Mouse (Mus musculus): ENCODE measurements at regions not wholly inside any gene's neighbourhood (a gene's known extent, or its start where the extent isn't known, plus 50 kb on each side); places are given as distances from the start of the nearest gene placed in this dataset.
A peak's percentile ranks its signal among the peaks of the same experiment; 100 is the strongest.
"Not testable (repeated sequence)": the region's sequence is repeated elsewhere in the genome, so short reads cannot be mapped to it uniquely, and the experiment has no call there.

GRCm38 (mm10) chrX:50675356-50675755 is 165.5 kb upstream of the Stk26 start:
- DNase-seq (ENCODE audit: low spot score in 2 of 2) = no peak

DNA sequence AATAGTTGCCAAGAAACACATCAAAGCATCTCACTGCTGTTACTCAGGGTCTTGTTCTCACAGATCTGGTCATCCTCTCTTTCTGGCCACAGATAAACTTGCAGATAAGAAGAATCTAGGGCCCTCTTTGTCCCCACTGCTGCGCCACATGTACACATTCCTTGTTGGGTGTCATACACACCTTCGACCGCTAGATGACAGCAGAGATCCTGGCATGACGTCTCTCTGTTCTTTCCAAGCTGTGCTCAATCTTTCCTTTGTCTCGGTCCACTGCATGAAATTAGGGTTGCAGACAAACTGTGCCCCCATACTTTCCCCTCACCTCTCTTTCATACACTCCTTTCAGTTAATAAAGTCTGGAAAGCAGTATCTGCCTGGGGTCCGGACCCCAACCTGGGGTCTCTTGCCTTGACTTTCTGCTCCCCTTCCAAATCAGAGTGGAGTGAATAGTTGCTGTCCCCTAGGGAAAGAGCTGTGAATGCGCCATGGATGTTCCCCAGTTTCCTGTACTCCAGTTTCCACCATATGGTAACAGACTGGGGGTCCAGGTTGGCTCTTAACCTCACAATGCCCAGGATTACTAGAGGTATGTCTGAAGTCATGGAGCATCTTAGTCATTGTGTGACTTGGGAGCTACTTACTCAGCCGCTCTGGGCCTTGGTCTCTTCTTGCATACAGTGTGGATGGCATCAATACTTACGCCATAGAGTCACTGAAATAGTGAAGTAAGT is 182.8 kb upstream of the Stk26 start:
- DNase-seq (ENCODE audit: low spot score in 2 of 2) = peak; percentile 57 to 61

GRCm38 (mm10) chrX:50657180-50657834 is 183.5 kb upstream of the Stk26 start:
- no peak for DNase-seq (ENCODE audit: low spot score in 2 of 2)

DNA sequence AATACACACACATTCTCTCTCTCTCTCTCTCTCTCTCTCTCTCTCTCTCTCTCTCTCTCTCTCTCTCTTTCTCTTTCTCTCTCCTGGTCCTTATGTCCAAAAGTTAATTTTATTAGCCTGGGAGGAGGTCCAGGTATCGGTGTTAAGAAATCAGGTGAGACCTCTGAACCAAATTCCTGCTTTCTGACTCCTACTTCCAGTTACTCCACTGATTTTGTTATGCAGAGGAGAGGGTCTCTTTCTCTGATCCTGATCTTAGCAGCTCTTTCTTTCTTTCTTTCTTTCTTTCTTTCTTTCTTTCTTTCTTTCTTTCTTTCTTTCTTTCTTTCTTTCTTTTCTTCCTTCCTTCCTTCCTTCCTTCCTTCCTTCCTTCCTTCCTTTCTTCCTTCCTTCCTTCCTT is 185.5 kb upstream of the Stk26 start:
- not testable (repeated sequence) for DNase-seq (ENCODE audit: low spot score in 2 of 2)

GRCm38 (mm10) chrX:50641347-50641746 is 199.5 kb upstream of the Stk26 start:
- no peak for DNase-seq (ENCODE audit: low spot score in 2 of 2)

GRCm38 (mm10) chrX:50635634-50636033 is 205.2 kb upstream of the Stk26 start:
- DNase-seq (ENCODE audit: low spot score in 2 of 2) = no peak

DNA sequence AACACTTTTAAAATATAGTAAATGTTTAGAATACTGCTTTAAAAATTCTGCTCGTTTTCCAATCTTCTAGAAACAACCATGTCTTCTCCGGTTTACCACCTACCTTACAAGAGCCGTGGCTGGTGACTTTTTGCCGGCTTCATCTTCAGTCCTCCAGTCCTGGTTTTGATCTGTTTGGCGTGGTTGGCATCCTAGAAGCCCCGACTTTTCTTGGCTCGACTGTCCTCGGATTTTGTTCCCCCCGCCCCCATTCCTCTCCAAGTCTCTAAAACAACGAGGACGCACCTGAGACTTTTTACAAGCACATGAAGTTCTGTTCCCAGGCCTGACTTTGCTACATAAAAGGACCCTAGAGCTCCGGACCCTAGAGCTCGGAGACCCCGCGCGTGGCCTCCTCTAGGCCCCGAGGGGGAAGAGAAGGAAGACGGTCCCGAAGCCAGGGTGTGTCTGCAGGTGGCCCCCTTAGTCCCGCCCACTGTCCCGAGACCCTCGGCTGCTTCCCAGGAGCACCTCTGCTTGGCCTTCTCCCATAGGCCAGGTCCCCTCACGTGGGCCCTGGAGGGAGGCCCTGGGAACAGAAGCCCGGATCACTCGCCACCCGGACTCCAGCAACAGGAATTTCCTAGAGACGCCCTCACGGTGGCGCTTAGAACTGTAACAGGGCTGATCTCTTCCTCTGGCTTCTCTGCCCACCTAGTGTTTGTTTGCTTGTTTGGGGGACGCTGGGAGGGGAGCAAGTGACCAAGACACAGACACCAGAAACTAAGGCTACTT is 205.8 kb upstream of the Stk26 start:
- DNase-seq (ENCODE audit: low spot score in 2 of 2) = peak; percentile 78 to 81

DNA sequence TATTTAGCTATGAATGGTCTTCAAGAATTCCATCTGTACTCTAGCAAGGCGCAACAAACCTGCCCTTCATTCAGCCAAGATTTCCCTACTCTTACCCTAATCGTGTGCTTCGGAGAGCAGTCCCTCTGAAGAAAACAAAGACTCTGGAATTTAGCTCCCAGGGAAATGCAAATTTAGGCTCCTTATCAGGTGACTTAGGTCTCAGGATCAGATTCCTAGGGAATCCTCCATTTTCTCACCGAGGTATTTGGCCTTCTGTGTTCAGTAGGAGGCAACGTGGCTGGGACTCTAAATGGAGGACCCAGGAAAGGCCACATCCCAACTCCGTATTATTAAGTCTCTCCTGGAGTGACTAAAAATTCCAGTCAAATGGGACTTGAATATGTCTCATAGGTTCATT is 204.2 kb upstream of the Olfr1324 start:
- no peak for DNase-seq (ENCODE audit: low spot score in 2 of 2)

DNA sequence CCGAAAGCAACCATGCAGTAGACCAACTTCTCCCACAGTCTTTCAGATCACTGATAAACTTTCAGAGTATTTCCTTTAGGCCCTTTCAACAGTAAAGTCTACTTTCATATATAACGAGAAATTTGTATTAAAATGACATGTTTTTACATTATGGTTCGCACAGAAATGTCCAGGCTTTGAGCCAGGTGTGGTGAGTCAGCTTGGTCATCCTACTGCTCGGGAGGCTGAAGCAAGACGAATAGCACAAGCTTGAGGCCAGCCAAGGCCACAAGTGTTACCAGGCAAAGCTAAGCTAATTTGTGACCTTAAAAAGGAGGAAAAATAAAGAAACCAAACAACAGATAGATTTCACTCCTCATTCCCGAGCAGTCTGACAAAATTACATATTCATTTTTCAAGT is 197.0 kb upstream of the Olfr1324 start:
- no peak for DNase-seq (ENCODE audit: low spot score in 2 of 2)

- DNase-seq (ENCODE audit: low spot score in 2 of 2) = peak in 1 of 2 experiments; percentile 87
Observed at GRCm38 (mm10) chrX:50622984-50623455, 194.7 kb upstream of the Olfr1324 start.

- DNase-seq (ENCODE audit: low spot score in 2 of 2) = peak in 1 of 2 experiments; percentile 44
Observed at GRCm38 (mm10) chrX:50620909-50621308, 192.6 kb upstream of the Olfr1324 start.

- DNase-seq (ENCODE audit: low spot score in 2 of 2) = peak in 1 of 2 experiments; percentile 89
Observed at GRCm38 (mm10) chrX:50619919-50620318, 191.6 kb upstream of the Olfr1324 start.

DNA sequence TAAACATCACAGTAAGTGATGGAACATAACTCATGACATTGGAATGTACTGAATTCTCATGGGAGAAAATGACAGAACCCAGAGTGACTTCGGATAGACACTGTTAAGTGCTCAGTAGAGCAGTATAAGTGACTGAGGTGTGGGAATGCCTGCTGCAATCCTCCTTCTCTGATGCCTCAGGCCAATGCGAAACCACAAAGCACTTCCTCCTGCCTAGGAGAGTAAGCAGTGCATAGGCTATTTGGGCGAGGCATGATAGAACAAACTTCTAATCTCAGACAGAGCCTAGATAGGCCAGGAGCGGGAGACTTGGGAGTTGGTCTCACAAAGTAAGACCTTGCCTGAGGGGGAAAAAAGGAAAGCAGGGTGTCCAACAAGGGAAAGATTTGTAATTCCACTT is 190.6 kb upstream of the Olfr1324 start:
- DNase-seq (ENCODE audit: low spot score in 2 of 2) = no peak

- peak in 1 of 2 experiments; percentile 87 for DNase-seq (ENCODE audit: low spot score in 2 of 2)
Observed at GRCm38 (mm10) chrX:50616920-50617319, 188.6 kb upstream of the Olfr1324 start.

- DNase-seq (ENCODE audit: low spot score in 2 of 2) = peak in 1 of 2 experiments; percentile 90
Observed at GRCm38 (mm10) chrX:50614874-50615273, 186.6 kb upstream of the Olfr1324 start.

- peak in 1 of 2 experiments; percentile 72 for DNase-seq (ENCODE audit: low spot score in 2 of 2)
Observed at GRCm38 (mm10) chrX:50614367-50614766, 186.1 kb upstream of the Olfr1324 start.

- peak in 1 of 2 experiments; percentile 91 for DNase-seq (ENCODE audit: low spot score in 2 of 2)
Observed at GRCm38 (mm10) chrX:50611765-50612591, 183.7 kb upstream of the Olfr1324 start.

GRCm38 (mm10) chrX:50608141-50608540 is 179.8 kb upstream of the Olfr1324 start:
- not testable (repeated sequence) for DNase-seq (ENCODE audit: low spot score in 2 of 2)

DNA sequence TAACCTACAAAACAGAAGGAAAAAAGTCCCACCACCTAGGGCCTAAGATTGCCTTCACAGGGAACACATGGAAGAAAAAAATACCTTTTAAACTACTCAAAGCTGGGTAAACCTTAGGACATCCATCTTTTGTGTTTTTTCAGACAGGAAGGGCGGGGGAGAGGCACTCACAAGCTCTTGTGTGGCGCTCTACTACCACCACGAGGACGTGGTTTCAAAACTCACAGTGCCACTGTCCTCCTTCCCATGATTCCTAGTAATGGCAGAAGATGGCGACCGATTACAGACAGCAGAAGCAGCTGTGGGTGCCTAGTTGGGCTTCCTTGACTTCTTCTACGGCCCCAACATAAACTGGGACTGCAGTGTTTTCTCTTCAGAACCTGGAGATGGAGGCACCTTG is 179.3 kb upstream of the Olfr1324 start:
- DNase-seq (ENCODE audit: low spot score in 2 of 2) = peak in 1 of 2 experiments; percentile 84

DNA sequence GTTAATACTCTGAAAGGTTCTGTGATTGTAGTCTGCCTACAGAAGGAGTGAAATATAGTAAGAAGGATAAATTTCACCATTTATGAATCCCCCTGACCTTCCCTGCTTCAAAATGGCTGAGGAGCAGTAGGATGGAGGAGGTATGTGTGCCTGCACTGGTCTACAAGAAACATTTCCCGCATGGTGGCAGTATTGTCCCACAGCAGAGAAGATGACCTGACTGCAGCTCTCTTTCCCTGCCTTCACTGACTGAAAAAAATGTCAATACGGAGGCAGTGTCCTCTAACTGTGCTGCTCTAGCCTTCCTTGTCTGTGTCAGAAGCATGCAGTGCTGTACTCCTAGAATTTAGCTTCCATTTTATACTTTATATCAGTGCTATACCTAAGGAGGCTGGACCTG is 177.2 kb upstream of the Olfr1324 start:
- DNase-seq (ENCODE audit: low spot score in 2 of 2) = peak in 1 of 2 experiments; percentile 86

DNA sequence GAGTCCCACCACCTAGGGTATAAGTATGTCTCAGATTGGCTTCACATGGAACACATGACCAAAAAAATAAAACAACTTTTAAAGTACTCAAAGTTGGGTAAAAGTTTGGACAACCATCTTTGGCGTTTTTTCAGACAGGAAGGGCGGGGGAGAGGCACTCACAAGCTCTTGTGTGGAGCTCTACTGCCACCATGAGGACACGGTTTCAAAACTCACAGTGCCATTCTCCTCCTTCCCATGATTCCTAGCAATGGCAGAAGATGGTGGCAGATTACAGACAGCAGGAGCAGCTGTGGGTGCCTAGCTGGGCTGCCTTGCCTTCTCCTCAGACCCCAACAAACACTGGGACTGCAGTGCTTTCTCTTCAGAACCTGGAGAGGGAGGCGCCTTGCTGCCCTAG is 176.7 kb upstream of the Olfr1324 start:
- DNase-seq (ENCODE audit: low spot score in 2 of 2) = peak in 1 of 2 experiments; percentile 81

Measured in right cerebral cortex, adult 2 months (tissue).